Mouse (Mus musculus): ENCODE data around the gene Bnc1. TPM values are rescaled to one million over a fixed set of nuclear protein-coding genes. Genes with fewer than 3 reads are reported as not detected.

Gene Bnc1
- polyA plus RNA-seq, 1 experiment = not detected

GRCm38 (mm10) chr7:81945398-81945797, 46.7 kb downstream of the Bnc1 start:
- Histone ChIP-seq H3K27ac (ENCODE audit: insufficient read depth, low read length) (no peak overlapping the region), H3K27me3 (ENCODE audit: control insufficient read depth, insufficient read depth, low read length) (no peaks in the 10 kb centered on the region), H3K4me1 (ENCODE audit: control insufficient read depth, insufficient read depth, low read length) (no peaks in the 10 kb centered on the region), H3K4me3 (replicated peaks; ENCODE audit: insufficient read depth, low read depth, low read length) (no peak overlapping the region)
- 31% methylated on average over 4 of the region's 4 CpGs for WGBS
- DNase-seq = no peak
- TF ChIP-seq CTCF (IDR thresholded peaks at IDR 0.05; ENCODE audit: borderline replicate concordance, insufficient read depth, low read depth, low read length) = no peak
- TF ChIP-seq POLR2A (IDR thresholded peaks at IDR 0.05; ENCODE audit: borderline replicate concordance, insufficient read depth, low read length) = no peak

DNA sequence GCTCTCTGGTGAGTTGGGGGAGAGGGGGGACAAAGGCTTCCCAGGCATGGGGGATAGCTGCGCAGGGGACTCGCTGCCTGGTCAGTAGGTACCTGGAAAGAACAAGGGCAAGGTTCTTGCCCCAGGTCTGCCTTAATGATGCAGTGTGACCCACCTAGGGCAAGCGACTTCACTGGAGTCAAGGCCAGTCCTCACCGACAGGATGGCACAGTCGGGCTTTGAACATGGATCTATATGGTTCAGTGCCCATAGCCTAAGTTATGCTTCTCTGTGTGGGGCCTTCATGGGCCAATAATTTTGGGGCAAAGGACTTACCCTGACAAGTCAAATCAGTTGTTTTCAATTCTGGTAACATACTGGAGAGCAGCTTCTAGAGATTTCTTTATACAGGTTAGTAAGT, 57.3 kb downstream of the Bnc1 start:
- TF ChIP-seq CTCF (IDR thresholded peaks at IDR 0.05; ENCODE audit: borderline replicate concordance, insufficient read depth, low read depth, low read length) (no peak), POLR2A (IDR thresholded peaks at IDR 0.05; ENCODE audit: borderline replicate concordance, insufficient read depth, low read length) (no peak)
- DNase-seq = no peak
- Histone ChIP-seq H3K27ac (ENCODE audit: insufficient read depth, low read length) (no peak overlapping the region), H3K4me3 (replicated peaks; ENCODE audit: insufficient read depth, low read depth, low read length) (peak overlapping the region; percentile 63), H3K4me1 (ENCODE audit: control insufficient read depth, insufficient read depth, low read length) (no peaks in the 10 kb centered on the region; the same call in 1 of the 2 replicates), H3K27me3 (ENCODE audit: control insufficient read depth, insufficient read depth, low read length) (no peaks in the 10 kb centered on the region; the same call in 1 of the 2 replicates)
- 20% methylated on average over 5 of the region's 5 CpGs for WGBS

DNA sequence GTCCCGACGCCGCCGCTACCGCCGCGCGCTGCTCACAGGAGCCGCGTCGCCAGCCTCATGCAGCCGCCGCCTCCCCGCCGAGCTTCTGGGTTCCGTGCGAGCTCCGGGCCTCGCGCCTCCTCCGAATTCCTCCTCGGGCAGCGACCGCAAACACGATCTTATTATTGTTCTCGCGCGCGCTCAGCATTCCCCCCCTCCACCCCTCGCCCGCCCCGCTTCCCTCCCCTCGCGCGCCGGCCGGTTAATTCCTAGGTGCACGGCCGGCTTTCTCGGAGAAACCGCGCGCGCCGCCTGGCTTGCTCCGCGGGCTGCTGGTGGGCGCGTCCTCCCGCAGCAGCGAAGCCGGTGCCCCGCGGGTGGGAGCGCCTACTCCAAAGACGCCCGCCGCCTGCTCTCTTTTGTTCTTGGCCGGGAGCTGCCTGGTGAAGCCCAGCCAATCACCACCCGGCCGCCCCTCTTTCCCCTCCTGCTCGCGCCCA, 57.8 kb downstream of the Bnc1 start, which contains the start of gene Hdgfl3:
Hdgfl3 (minus strand) TSS at position 207 of the 479 bp plus-strand sequence.
- under 1% methylated on average over 61 of the region's 63 CpGs for WGBS
- no peaks in the 10 kb centered on the region; the same call in 1 of the 2 replicates for H3K4me1 ChIP-seq (ENCODE audit: control insufficient read depth, insufficient read depth, low read length)

DNA sequence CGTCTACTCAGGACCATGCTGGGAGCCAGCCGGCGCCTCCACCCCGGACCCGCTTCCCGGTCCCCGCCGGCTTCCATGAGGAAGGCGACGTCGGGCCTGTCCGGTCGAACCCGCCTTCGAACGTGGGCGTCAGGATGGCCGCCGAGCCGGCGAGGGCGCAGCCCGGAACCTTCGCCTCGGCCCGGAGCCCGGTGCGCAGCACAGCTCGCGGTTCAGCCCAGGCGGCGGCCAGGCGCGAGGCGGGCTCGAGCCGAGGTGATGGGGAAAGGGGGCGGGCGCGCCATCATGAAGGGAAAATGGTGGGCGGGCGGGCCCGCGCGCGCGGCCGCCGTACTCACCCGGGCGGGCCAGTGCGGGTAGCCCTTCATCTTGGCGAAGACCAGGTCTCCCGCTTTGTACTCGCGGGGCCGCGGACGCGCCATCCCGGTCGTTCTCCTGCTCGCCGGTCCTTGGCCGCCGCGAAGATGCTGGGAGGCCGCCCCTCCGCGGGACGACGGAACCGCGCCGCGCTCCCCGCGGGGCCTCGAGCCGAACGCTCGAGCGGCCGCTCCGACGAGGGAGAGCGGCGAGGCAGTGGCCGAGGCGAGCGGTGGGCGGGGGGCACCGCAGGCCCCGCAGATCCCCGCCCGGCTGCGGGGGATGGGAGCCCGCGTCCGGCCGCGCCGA, 58.4 kb downstream of the Bnc1 start:
- TF ChIP-seq POLR2A (IDR thresholded peaks at IDR 0.05; ENCODE audit: borderline replicate concordance, insufficient read depth, low read length) (no peak), CTCF (IDR thresholded peaks at IDR 0.05; ENCODE audit: borderline replicate concordance, insufficient read depth, low read depth, low read length) (no peak)
- Histone ChIP-seq H3K4me1 (ENCODE audit: control insufficient read depth, insufficient read depth, low read length) (no peaks in the 10 kb centered on the region; the same call in 1 of the 2 replicates), H3K4me3 (replicated peaks; ENCODE audit: insufficient read depth, low read depth, low read length) (peak overlapping the region; percentile 63), H3K27ac (ENCODE audit: insufficient read depth, low read length) (peak overlapping the region; percentile 76), H3K27me3 (ENCODE audit: control insufficient read depth, insufficient read depth, low read length) (no peaks in the 10 kb centered on the region; the same call in 1 of the 2 replicates)
- WGBS = under 1% methylated on average over 80 of the region's 103 CpGs
- peak; percentile 66 to 68 for DNase-seq

More for the DNA sequence above, 57.8 kb downstream of the Bnc1 start, which contains the start of gene Hdgfl3:
- Histone ChIP-seq H3K4me3 (replicated peaks; ENCODE audit: insufficient read depth, low read depth, low read length) (peak within 1 kb of the TSS; percentile 63), H3K27ac (ENCODE audit: insufficient read depth, low read length) (peak within 1 kb of the TSS; percentile 76), H3K27me3 (ENCODE audit: control insufficient read depth, insufficient read depth, low read length) (no peaks in the 10 kb centered on the region; the same call in 1 of the 2 replicates)
- TF ChIP-seq CTCF (IDR thresholded peaks at IDR 0.05; ENCODE audit: borderline replicate concordance, insufficient read depth, low read depth, low read length) = no peak
- TF ChIP-seq POLR2A (IDR thresholded peaks at IDR 0.05; ENCODE audit: borderline replicate concordance, insufficient read depth, low read length) = 0 out of 2 replicates have a peak, but pooled peaks have one; percentile 23
- DNase-seq = peak; percentile 81 to 84

DNA sequence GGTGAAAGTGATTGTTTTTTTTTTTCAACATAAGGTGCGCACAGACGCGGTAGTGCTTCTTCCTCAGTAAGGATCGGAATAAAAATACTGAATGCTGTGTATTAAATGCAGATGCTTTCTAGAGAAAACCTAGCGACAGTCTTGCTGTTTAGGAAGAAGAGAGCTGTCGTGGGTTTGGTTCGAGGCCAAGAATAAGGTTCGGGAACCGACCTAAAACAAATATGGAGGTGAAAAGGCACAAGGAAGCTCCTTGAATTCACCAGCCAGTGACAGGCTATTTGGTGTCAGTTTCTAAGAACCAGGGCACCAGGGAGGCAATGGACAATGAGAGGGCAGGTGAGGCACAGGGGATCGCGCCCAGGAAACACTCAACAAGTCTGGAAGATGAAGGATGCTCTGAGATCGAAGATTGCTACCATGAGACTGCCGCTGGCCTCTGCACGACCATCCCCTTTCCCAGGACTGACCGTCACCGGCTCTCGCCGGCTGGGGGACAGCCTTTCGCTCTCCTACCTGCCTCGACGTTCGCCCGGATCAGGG, 59.0 kb downstream of the Bnc1 start:
- H3K4me1 ChIP-seq (ENCODE audit: control insufficient read depth, insufficient read depth, low read length) = no peaks in the 10 kb centered on the region; the same call in 1 of the 2 replicates
- TF ChIP-seq POLR2A (IDR thresholded peaks at IDR 0.05; ENCODE audit: borderline replicate concordance, insufficient read depth, low read length) = no peak
- no peak for TF ChIP-seq CTCF (IDR thresholded peaks at IDR 0.05; ENCODE audit: borderline replicate concordance, insufficient read depth, low read depth, low read length)
- no peaks in the 10 kb centered on the region; the same call in 1 of the 2 replicates for H3K27me3 ChIP-seq (ENCODE audit: control insufficient read depth, insufficient read depth, low read length)
- H3K27ac ChIP-seq (ENCODE audit: insufficient read depth, low read length) = no peak overlapping the region
- DNase-seq = peak in 1 of 2 experiments; percentile 17
- H3K4me3 ChIP-seq (replicated peaks; ENCODE audit: insufficient read depth, low read depth, low read length) = peak overlapping the region; percentile 63
- 10% methylated on average over 23 of the region's 23 CpGs for WGBS

GRCm38 (mm10) chr7:81932521-81933045, 59.5 kb downstream of the Bnc1 start:
- no peaks in the 10 kb centered on the region; the same call in 1 of the 2 replicates for H3K4me1 ChIP-seq (ENCODE audit: control insufficient read depth, insufficient read depth, low read length)
- H3K27ac ChIP-seq (ENCODE audit: insufficient read depth, low read length) = no peak overlapping the region
- TF ChIP-seq CTCF (IDR thresholded peaks at IDR 0.05; ENCODE audit: borderline replicate concordance, insufficient read depth, low read depth, low read length) (no peak), POLR2A (IDR thresholded peaks at IDR 0.05; ENCODE audit: borderline replicate concordance, insufficient read depth, low read length) (no peak)
- no peak for DNase-seq
- 61% methylated on average over 5 of the region's 5 CpGs for WGBS
- no peak overlapping the region for H3K4me3 ChIP-seq (replicated peaks; ENCODE audit: insufficient read depth, low read depth, low read length)
- no peaks in the 10 kb centered on the region; the same call in 1 of the 2 replicates for H3K27me3 ChIP-seq (ENCODE audit: control insufficient read depth, insufficient read depth, low read length)

- Histone ChIP-seq H3K27me3 (ENCODE audit: control insufficient read depth, insufficient read depth, low read length) (no peaks in the 10 kb centered on the region; the same call in 1 of the 2 replicates), H3K4me1 (ENCODE audit: control insufficient read depth, insufficient read depth, low read length) (no peaks in the 10 kb centered on the region), H3K4me3 (replicated peaks; ENCODE audit: insufficient read depth, low read depth, low read length) (no peak overlapping the region), H3K27ac (ENCODE audit: insufficient read depth, low read length) (no peak overlapping the region)
- 94% methylated on average over 7 of the region's 7 CpGs for WGBS
- TF ChIP-seq CTCF (IDR thresholded peaks at IDR 0.05; ENCODE audit: borderline replicate concordance, insufficient read depth, low read depth, low read length) (no peak), POLR2A (IDR thresholded peaks at IDR 0.05; ENCODE audit: borderline replicate concordance, insufficient read depth, low read length) (no peak)
- DNase-seq = no peak
Observed at GRCm38 (mm10) chr7:81928998-81929397, 63.1 kb downstream of the Bnc1 start.
